Mouse (Mus musculus) C2C12 (cell line): Measurements from ENCODE around the gene Acoxl.

Experiments
- CEBPB ChIP-seq: IDR thresholded peaks from one replicate; pipeline ENCODE4 v1.6.1; 2011; ENCODE audit warnings: low read depth, mild to moderate bottlenecking, control low read depth, moderate library complexity
- CTCF ChIP-seq: IDR thresholded peaks from one replicate; pipeline ENCODE4 v1.5.1; 2011; ENCODE audit not compliant: control insufficient read depth, insufficient read depth, insufficient read length

GRCm38 (mm10) chr2:128153551-128153910, 314.9 kb downstream of the Acoxl start:
- no peak for TF ChIP-seq CTCF
- TF ChIP-seq CEBPB: no peak
